Mouse (Mus musculus) adrenal gland, postnatal 14 days (tissue): ENCODE measurements around the gene Nr0b1. TPM values are rescaled to one million over a fixed set of nuclear protein-coding genes. Genes with fewer than 3 reads are reported as not detected.

Source experiments
- DNase-seq: peaks from one replicate; pipeline ENCODE4 v3.0.0; 2021; ENCODE audit warnings: mixed read lengths
- long read RNA-seq, 2 experiments: library from polyadenylated mRNA; stranded (forward); transcript quantifications; one replicate each; pipeline ENCODE4 v2.0.0; 2021
- total RNA-seq: library from RNA; stranded (reverse); gene quantifications from 2 replicates; pipeline ENCODE4 v1.2.3, GENCODE M21; 2021

Nr0b1 gene
- total RNA-seq, result 10.1 and 12.2 TPM in 2 replicates
- long read RNA-seq, experiment 1, transcript Nr0b1-201 (2 exons, 1,808 nt), result major isoform, 51 of 51 reads
- long read RNA-seq, experiment 1, partial matches to known transcripts, result 0 of 51 reads
- long read RNA-seq, experiment 1, other reads (novel, unspliced or antisense), result 0 of 51 reads
- long read RNA-seq, experiment 2, transcript Nr0b1-201 (2 exons, 1,808 nt), result major isoform, 31 of 31 reads
- long read RNA-seq, experiment 2, partial matches to known transcripts, result 0 of 31 reads
- long read RNA-seq, experiment 2, other reads (novel, unspliced or antisense), result 0 of 31 reads

GRCm38 (mm10) chrX:86191614-86192419 lies at the start of gene Nr0b1:
Gene Nr0b1, plus strand, starts transcription at chrX:86191764.
- DNase-seq, result peak; percentile 25

- no peak for DNase-seq
Measured at GRCm38 (mm10) chrX:86187250-86187649, 4.3 kb upstream of the Nr0b1 start.

GRCm38 (mm10) chrX:86192420-86192994 lies 943 bp downstream of the Nr0b1 start:
- peak; percentile 39 for DNase-seq

DNA sequence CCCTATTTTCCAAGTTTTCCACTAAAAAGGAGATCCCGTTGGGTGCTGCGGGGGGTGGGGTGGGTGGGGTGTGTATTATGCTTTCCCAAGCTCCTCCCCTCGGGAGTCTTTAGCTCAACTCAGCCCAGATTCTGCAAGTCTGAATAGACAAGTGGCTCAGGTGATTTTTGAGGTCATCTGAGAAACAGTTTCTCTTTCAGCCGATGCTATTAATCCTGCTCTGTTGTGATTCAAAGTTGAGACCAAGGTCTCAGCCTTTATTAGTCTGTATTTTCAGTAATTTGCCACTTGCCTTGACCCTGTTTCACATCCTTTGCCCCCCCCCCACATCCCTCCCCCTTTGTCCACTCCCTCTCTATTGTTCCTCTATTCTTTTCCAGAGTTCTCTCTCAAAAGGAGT lies 1.8 kb downstream of the Nr0b1 start:
- no peak for DNase-seq

DNA sequence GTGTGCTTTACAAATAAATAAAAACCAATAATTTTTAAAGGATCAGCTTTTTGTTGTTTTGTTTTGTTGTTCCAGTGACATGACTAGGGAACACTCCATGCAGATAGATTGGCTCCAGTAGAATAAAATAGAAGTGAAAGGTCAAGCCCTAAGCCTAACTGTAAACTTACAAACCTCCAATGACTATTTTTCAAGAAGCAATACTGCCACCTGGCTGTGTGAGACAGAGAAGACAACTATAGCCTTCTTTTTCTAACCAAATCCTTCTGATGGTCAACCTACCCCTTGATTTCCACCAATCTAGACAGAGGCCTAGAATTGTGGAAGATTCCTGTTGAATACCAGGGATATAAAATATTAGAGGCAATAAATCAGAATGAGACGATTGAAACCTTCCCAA lies 45.7 kb downstream of the Nr0b1 start:
- DNase-seq, result peak; percentile 9

Other genes starting within 250 kb of the Nr0b1 start
- gene Samt3, start 147.6 kb upstream of the Nr0b1 start, total RNA-seq, result not detected in 2 replicates
- gene Mageb4, start 113.3 kb downstream of the Nr0b1 start, total RNA-seq, result not detected in 2 replicates